Mouse (Mus musculus): Measurements from ENCODE around the gene Otulin.

DNA sequence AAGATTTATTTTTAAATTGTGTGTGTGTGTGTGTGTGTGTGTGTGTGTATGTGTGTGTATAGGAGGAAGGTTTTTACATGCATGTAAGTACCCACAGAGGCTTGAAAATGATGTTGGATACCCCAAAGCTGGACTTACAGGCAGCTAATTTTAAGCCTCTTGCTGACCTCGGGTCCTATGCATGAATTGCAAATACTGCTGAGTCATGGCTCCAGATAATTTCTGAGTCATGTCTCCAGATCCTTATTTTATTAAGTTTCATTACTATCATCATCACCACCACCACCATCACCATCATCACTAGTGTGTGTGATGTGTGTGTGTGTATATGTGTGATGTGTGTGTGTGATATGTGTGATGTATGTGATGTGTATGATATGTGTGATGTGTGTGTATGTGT is 32.2 kb upstream of the Otulin start:
- TF ChIP-seq CTCF (IDR thresholded peaks at IDR 0.05) = no peak
- no peak for TF ChIP-seq EP300 (IDR thresholded peaks at IDR 0.05)

Measured in lung, postnatal 0 days (tissue).